Mouse (Mus musculus): Measurements from ENCODE around the gene Gm17387.

GRCm38 (mm10) chr7:141011238-141011770 lies 17.6 kb upstream of the Gm17387 start:
- TF ChIP-seq CTCF (IDR thresholded peaks at IDR 0.05; ENCODE audit: low read depth, low read length) (no peak), EP300 (IDR thresholded peaks at IDR 0.05; ENCODE audit: insufficient read depth, low read depth, low read length) (no peak), POLR2A (IDR thresholded peaks at IDR 0.05; ENCODE audit: insufficient read depth, low read length) (no peak)
